Mouse (Mus musculus) activated CD4-positive, CD25-positive, alpha-beta regulatory T cell, adult 4 months (primary cell): ENCODE data around the gene Taf15. TPM values are rescaled to one million over a fixed set of nuclear protein-coding genes. Genes with fewer than 3 reads are reported as not detected.
"Not testable (repeated sequence)": the region's sequence is repeated elsewhere in the genome, so short reads cannot be mapped to it uniquely, and the experiment has no call there.

Experiments used
- ATAC-seq: one replicate; pipeline ENCODE4 v1.8.0; 2017
- polyA plus RNA-seq, 2 experiments: library from polyadenylated mRNA; unstranded; fragments of 100-300 nt; shearing (Covaris generic); gene quantifications; one replicate each; pipeline ENCODE4 v1.2.1; 2017

Gene Taf15
- polyA plus RNA-seq, 2 experiments from 2014 or later: 10.8 to 12.5 TPM

- ATAC-seq: peak; percentile 10
Measured at GRCm38 (mm10) chr11:83540931-83541330, 68.0 kb downstream of the Taf15 start.

- no peak for ATAC-seq
Measured at GRCm38 (mm10) chr11:83541415-83541814, 68.5 kb downstream of the Taf15 start.

GRCm38 (mm10) chr11:83544214-83544613 lies 71.3 kb downstream of the Taf15 start:
- no peak for ATAC-seq

GRCm38 (mm10) chr11:83550186-83550632 lies 77.3 kb downstream of the Taf15 start:
- peak; percentile 90 for ATAC-seq

GRCm38 (mm10) chr11:83551037-83551436 lies 78.2 kb downstream of the Taf15 start:
- not testable (repeated sequence) for ATAC-seq

- ATAC-seq: no peak
Measured at GRCm38 (mm10) chr11:83551668-83552067, 78.8 kb downstream of the Taf15 start.

Other genes with a start within 250 kb of the Taf15 start
- gene Slfn14, start 186.4 kb upstream of the Taf15 start, polyA plus RNA-seq: not detected
- 10 to 100 TPM; 51.1 to 58.1 TPM for gene Ap2b1, start 174.1 kb upstream of the Taf15 start, polyA plus RNA-seq
- gene Pex12, start 170.5 kb upstream of the Taf15 start, polyA plus RNA-seq: 10 to 100 TPM; 12.2 to 16.4 TPM
- not detected for gene Rasl10b, start 63.9 kb upstream of the Taf15 start, polyA plus RNA-seq
- gene Gas2l2, start 43.6 kb upstream of the Taf15 start, polyA plus RNA-seq: not detected
- gene 1700020L24Rik, start 35.4 kb upstream of the Taf15 start, polyA plus RNA-seq: under 1 TPM; 0.71 to 0.92 TPM
- gene Mmp28, start 10.0 kb upstream of the Taf15 start, polyA plus RNA-seq: not detected
- gene Heatr9, start 49.1 kb downstream of the Taf15 start, polyA plus RNA-seq: under 1 TPM; 0.25 to 0.46 TPM
- gene Ccl5, start 57.4 kb downstream of the Taf15 start, polyA plus RNA-seq: 100 to 1,000 TPM; 462 to 551 TPM
- gene Ccl9, start 105.5 kb downstream of the Taf15 start, polyA plus RNA-seq: under 1 TPM in 1 of 2 experiments, not detected in 1; 0.67 TPM
- 1 to 10 TPM in 1 of 2 experiments, not detected in 1; 1.4 TPM for gene Ccl6, start 120.0 kb downstream of the Taf15 start, polyA plus RNA-seq
- 1 to 10 TPM in 1 of 2 experiments, not detected in 1; 2.2 TPM for gene Rpl9-ps1, start 172.5 kb downstream of the Taf15 start, polyA plus RNA-seq
- 1 to 10 TPM; 1.2 to 5.1 TPM for gene Ccl3, start 176.3 kb downstream of the Taf15 start, polyA plus RNA-seq
- gene Ccl4, start 189.5 kb downstream of the Taf15 start, polyA plus RNA-seq: 10 to 100 TPM; 14.3 to 40.5 TPM
- not detected for gene Wfdc17, start 230.9 kb downstream of the Taf15 start, polyA plus RNA-seq
- not detected for gene Wfdc18, start 235.9 kb downstream of the Taf15 start, polyA plus RNA-seq